Mouse (Mus musculus) small intestine, adult 2 months (tissue): ENCODE measurements around the gene Best2. TPM values are rescaled to one million over a fixed set of nuclear protein-coding genes. Genes with fewer than 3 reads are reported as not detected.

Experiments used
- H3K27ac ChIP-seq: fragments of 200-500 bp; 2 replicates; pipeline ENCODE4 v1.5.1; 2012; ENCODE audit warnings: low read depth, low read length, control low read depth, inconsistent platforms; ENCODE audit not compliant: insufficient read depth
- H3K27me3 ChIP-seq: fragments of 200-500 bp; 2 replicates; pipeline ENCODE4 v1.6.1; 2012; ENCODE audit warnings: mild to moderate bottlenecking, moderate library complexity, low read length, inconsistent platforms; ENCODE audit not compliant: control insufficient read depth, insufficient read depth
- H3K36me3 ChIP-seq: fragments of 200-500 bp; 2 replicates; pipeline ENCODE4 v1.6.1; 2012; ENCODE audit warnings: mild to moderate bottlenecking, low read length, control low read depth, inconsistent platforms; ENCODE audit not compliant: control insufficient read depth, insufficient read depth
- H3K4me1 ChIP-seq: fragments of 200-500 bp; 2 replicates; pipeline ENCODE4 v1.6.1; 2012; ENCODE audit warnings: low read length, inconsistent platforms, mixed read lengths; ENCODE audit not compliant: control insufficient read depth, insufficient read depth, insufficient read length
- H3K4me3 ChIP-seq: fragments of 200-500 bp; 2 replicates; pipeline ENCODE4 v1.5.1; 2012; ENCODE audit warnings: low read depth, mild to moderate bottlenecking, control low read depth, inconsistent platforms, low read length, moderate library complexity
- CTCF ChIP-seq: fragments of 200-500 bp; IDR thresholded peaks from 2 replicates; pipeline ENCODE4 v1.5.1; 2012; ENCODE audit warnings: low read depth, mild to moderate bottlenecking, control low read depth, inconsistent platforms, low read length, moderate library complexity, mixed read lengths; ENCODE audit not compliant: insufficient replicate concordance, insufficient read length; ENCODE audit errors: extremely low read depth
- POLR2A ChIP-seq: fragments of 200-500 bp; IDR thresholded peaks from 2 replicates; pipeline ENCODE4 v1.6.1; 2012; ENCODE audit warnings: low read depth, mild to moderate bottlenecking, control low read depth, inconsistent platforms, low read length, moderate library complexity
- WGBS: fragments of 180-500 bp; shearing (Covaris S2); methylation state at CpG from one replicate; pipeline ENCODE4 v1.1.7; 2018; 5-methylcytosine and 5-hydroxymethylcytosine counted together
- polyA plus RNA-seq: library from polyadenylated mRNA; depleted of rRNA; stranded (reverse); fragments of >200 nt; gene quantifications from 2 replicates; pipeline ENCODE4 v1.2.3, GENCODE M21; 2012; rRNA removed

The Best2 gene
- polyA plus RNA-seq, 1 experiment, result 0.33 TPM

DNA sequence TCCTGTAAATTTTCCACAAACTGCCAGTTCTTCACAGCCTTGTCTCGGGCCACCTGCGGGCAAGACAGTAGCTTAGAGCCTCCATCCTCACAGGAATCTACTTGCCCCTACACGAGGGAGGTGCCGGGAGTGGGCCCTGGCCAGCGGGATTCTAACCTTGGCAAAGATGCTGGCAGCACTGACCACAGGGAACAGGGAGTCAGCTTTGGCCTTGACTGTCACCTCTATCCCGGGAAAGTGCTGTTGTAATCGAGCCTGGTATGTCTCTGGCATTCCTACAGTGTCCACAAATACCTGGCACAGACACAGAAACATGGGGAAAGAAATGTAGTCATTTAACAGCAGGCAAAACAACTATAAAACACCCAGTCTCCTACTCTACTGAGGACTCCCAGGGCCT, 54.5 kb downstream of the Best2 start:
- H3K4me3 ChIP-seq, result no peak overlapping the region
- TF ChIP-seq POLR2A, result no peak
- TF ChIP-seq CTCF, result no peak
- no peaks in the 10 kb centered on the region for H3K4me1 ChIP-seq
- no peaks in the 10 kb centered on the region for H3K27me3 ChIP-seq
- WGBS, result 83% methylated on average over 7 of the region's 7 CpGs
- H3K36me3 ChIP-seq, result peaks cover 5% of the 10 kb centered on the region; the same call in 1 of the 2 replicates
- no peak overlapping the region for H3K27ac ChIP-seq

Other genes starting within 250 kb of the Best2 start
- gene Nfix, start 214.2 kb downstream of the Best2 start, polyA plus RNA-seq, result 22.3 and 26.1 TPM in 2 replicates
- 0.98 and 2.1 TPM in 2 replicates for gene Dand5, start 191.7 kb downstream of the Best2 start, polyA plus RNA-seq
- gene Gadd45gip1, start 183.0 kb downstream of the Best2 start, polyA plus RNA-seq, result 50.5 and 64.1 TPM in 2 replicates
- gene Rad23a, start 173.9 kb downstream of the Best2 start, polyA plus RNA-seq, result 26.4 and 47.5 TPM in 2 replicates
- 82.6 and 120 TPM in 2 replicates for gene Calr, start 167.6 kb downstream of the Best2 start, polyA plus RNA-seq
- gene Farsa, start 157.5 kb downstream of the Best2 start, polyA plus RNA-seq, result 20.2 and 29.1 TPM in 2 replicates
- gene Syce2, start 142.4 kb downstream of the Best2 start, polyA plus RNA-seq, result 0.60 and 2.1 TPM in 2 replicates
- 32.5 and 53.2 TPM in 2 replicates for gene Gcdh, start 120.6 kb downstream of the Best2 start, polyA plus RNA-seq
- gene Klf1, start 112.6 kb downstream of the Best2 start, polyA plus RNA-seq, result 0.30 and 0.38 TPM in 2 replicates
- 4.1 and 5.9 TPM in 2 replicates for gene Dnase2a, start 106.0 kb downstream of the Best2 start, polyA plus RNA-seq
- gene Mast1, start 77.2 kb downstream of the Best2 start, polyA plus RNA-seq, result 0.50 and 0.71 TPM in 2 replicates
- gene Rtbdn, start 67.5 kb downstream of the Best2 start, polyA plus RNA-seq, result 0.15 TPM in 1 of 2 replicates, not detected in the other
- gene Gm49661, start 45.1 kb downstream of the Best2 start, polyA plus RNA-seq, result 3.2 TPM in 1 of 2 replicates, not detected in the other
- gene Prdx2, start 44.9 kb downstream of the Best2 start, polyA plus RNA-seq, result 70.6 and 141 TPM in 2 replicates
- 14.5 and 29.1 TPM in 2 replicates for gene Rnaseh2a, start 44.8 kb downstream of the Best2 start, polyA plus RNA-seq
- 122 and 329 TPM in 2 replicates for gene Junb, start 35.8 kb downstream of the Best2 start, polyA plus RNA-seq
- 26.3 and 56.9 TPM in 2 replicates for gene Hook2, start 23.9 kb downstream of the Best2 start, polyA plus RNA-seq
- 71.8 and 128 TPM in 2 replicates for gene Asna1, start 10.8 kb upstream of the Best2 start, polyA plus RNA-seq
- gene Trir, start 12.3 kb upstream of the Best2 start, polyA plus RNA-seq, result 82.6 and 135 TPM in 2 replicates
- 19.8 and 32.0 TPM in 2 replicates for gene Tnpo2, start 22.4 kb upstream of the Best2 start, polyA plus RNA-seq
- 36.4 and 52.5 TPM in 2 replicates for gene Fbxw9, start 45.5 kb upstream of the Best2 start, polyA plus RNA-seq
- 1.4 TPM in 1 of 2 replicates, not detected in the other for gene Gm5741, start 53.5 kb upstream of the Best2 start, polyA plus RNA-seq
- 34.8 and 47.2 TPM in 2 replicates for gene Dhps, start 57.2 kb upstream of the Best2 start, polyA plus RNA-seq
- gene Wdr83os, start 66.2 kb upstream of the Best2 start, polyA plus RNA-seq, result 66.0 and 79.1 TPM in 2 replicates
- gene Wdr83, start 66.8 kb upstream of the Best2 start, polyA plus RNA-seq, result 13.4 and 26.8 TPM in 2 replicates
- 28.8 and 38.1 TPM in 2 replicates for gene Man2b1, start 68.7 kb upstream of the Best2 start, polyA plus RNA-seq
- gene Zfp791, start 108.6 kb upstream of the Best2 start, polyA plus RNA-seq, result 0.11 and 0.96 TPM in 2 replicates
- not detected in 2 replicates for gene Cks1brt, start 137.4 kb upstream of the Best2 start, polyA plus RNA-seq
- gene Olfr371, start 211.5 kb upstream of the Best2 start, polyA plus RNA-seq, result not detected in 2 replicates